ENCODE assay signal across 1 mouse cellular context in genomic region chr4:150236521-150237481, GRCm38 (mm10).
TF ChIP-seq lines count a peak whose summit lies in the region.

Gene Eno1, plus strand, starts transcription at chr4:150236721.

TF ChIP-seq in CH12.LX, 34 proteins besides CTCF, POLR2A, EP300 and RAD21 (continued from another document):
- TF ChIP-seq E2F4 (IDR thresholded peaks at IDR 0.05; ENCODE audit: insufficient replicate concordance, low read depth, low read length), result no peak
- TF ChIP-seq ZKSCAN1 (IDR thresholded peaks at IDR 0.05; ENCODE audit: borderline replicate concordance, low read depth, low read length), result no peak
- TF ChIP-seq KAT2A (IDR thresholded peaks at IDR 0.05; ENCODE audit: insufficient replicate concordance, low read length), result no peak
- TF ChIP-seq ZC3H11A (IDR thresholded peaks at IDR 0.05; ENCODE audit: low read depth, low read length), result no peak
- TF ChIP-seq MAX (IDR thresholded peaks at IDR 0.05; ENCODE audit: low read length), result peak; percentile 24; the same call in 1 of the 2 replicates
- no peak; the same call in 1 of the 2 replicates for TF ChIP-seq ZMIZ1 (IDR thresholded peaks at IDR 0.05; ENCODE audit: low read depth, low read length)
